Mouse (Mus musculus) ovary, adult 18-20 months (tissue): ENCODE measurements around the gene Cyp46a1.

Source experiments
- DNase-seq: peaks from one replicate; pipeline ENCODE4 v3.0.0; 2022; ENCODE audit warnings: low spot score, mixed read lengths

The Cyp46a1 gene

DNA sequence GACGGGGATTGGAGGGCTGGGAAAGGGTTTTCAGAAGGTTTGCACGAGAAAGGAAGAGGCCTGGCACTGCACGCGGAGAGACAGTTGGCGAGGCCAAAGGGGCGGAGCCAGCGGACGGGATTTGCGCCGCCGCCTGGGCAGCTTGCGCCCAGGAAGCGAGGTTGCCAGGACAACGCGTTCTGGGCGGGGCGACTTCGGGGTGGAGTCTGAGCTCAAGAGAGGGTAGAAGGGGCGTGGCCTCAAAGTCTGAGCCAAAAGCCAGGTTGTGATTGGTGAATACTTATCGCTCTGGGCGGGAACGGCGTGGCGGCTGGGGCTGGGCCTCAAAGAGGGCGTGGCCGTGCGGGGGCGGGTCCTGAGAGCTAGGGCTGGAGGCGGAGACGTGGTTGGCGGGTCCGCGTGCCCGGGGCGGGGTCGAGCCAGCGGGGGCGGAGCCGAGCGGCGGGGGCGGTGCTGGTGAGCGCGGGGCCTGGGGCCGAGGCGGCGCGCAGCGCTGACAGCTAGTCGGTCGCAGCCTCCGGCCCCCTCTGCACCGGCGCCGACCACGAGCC, at the start of gene Cyp46a1:
Cyp46a1 (plus strand) TSS at position 487 of the 551 bp plus-strand sequence.
- DNase-seq: peak; percentile 99

DNA sequence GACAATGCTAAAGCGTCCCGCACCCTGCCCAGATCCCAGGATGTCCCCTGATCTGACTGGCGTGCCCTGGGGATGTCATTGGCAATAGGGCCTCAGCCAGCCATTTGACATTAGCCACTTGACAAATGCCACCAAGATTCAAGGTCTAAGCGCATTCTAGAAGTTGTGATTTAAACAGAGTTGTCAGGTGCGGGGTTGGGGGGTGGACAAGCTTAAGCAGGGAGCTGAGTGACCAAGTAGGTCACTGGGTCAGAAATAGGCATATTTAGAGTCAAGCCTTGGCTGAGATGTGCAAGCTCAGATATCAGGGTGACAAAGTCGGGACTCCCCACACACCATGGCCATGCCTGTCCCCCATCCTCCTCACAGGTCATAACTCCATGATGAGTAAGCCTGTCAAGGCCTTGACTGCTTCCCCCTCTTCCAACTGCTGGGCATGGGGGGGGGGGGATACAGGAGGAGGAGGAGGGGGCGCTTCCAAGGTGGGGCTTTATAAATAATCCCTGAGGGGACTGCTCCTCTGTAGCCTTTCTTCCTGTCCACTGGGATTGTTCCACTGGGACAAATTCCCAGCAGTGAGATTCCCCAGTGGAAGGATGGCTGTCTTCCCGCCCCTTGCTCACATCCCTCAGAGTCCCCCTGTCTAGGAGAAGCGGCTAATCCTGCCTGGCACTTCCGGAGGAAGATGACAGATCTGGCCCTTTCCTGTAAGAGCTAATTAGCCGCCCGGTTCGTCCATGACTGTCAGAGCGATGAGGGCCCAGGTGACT, 49.5 kb upstream of the Cyp46a1 start:
- no peak for DNase-seq

DNA sequence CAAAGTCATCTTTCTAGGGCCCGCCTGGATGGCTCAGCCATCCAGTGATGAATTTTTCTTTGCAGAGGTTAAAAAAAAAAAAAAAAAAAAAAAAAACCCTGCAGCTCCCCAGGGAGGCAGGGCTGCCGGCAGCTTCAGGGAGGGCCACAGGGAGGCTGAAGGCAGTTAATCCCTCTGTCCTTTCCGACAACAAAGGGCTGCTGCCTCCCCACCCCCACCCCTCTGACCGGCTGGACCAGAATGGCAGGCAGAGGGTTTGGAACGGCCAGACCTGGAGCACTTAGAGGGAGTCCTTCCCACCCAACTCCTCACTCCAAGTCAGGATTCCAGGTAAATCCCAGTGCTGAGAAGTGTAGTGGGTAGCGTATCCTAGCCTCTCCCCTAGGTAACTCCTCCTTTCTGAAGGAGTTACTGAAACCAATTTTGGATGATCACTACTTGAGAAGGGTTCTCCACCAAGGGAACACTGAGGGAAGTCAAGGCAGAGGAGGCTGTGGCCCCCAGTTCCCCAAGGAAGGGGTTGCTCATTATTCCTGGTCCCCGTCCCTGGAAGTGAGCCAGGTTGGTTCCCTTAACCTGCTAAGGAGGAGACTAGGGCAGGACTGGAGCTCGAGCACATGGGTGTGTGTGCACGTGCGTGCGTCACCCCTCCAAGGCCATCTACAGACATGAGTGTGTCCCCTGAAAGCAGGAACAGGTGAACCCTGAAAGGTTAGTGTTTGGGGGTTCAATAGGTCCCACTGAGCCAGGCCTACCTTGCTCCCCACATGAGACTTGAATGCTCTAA, 48.8 kb upstream of the Cyp46a1 start:
- DNase-seq: no peak

DNA sequence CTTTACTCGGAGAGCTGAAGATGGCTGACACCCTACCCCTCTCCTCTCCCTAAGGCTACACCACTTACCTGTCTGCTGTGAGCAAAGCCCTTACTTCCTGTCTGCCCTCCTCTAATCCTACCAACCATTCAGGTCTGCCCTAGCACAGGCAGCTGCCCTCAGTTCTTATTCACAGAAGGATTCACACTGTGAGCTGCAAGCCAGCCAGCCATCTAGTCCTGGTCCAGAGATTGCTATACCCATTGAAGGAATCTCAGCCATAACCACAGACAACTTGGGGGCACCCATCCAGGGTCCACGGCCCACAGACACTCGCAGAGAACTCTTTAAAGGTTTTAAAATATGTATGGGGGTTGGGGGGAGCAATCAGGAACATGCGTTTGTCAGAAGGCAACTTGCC, 47.8 kb upstream of the Cyp46a1 start:
- no peak for DNase-seq

DNA sequence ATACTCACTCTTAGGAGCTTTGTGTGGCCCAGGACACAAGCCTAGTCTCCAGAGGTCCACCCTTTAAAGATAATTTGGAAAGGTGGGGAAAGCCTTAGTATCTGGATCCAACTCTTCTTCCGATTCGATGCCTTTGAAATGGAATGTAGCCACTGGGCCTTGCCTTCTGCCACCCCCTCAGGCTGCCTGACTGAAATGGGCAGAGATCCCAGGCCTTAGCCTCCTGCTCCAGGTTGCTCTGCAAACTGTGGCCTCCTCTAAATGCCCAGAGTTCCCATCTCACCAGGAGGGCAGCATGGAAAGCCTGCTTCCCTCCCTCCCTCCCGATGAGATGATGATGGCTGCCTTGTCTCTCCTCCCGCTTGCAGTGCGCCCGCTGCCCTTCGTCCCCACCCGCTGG, 47.2 kb upstream of the Cyp46a1 start:
- no peak for DNase-seq

DNA sequence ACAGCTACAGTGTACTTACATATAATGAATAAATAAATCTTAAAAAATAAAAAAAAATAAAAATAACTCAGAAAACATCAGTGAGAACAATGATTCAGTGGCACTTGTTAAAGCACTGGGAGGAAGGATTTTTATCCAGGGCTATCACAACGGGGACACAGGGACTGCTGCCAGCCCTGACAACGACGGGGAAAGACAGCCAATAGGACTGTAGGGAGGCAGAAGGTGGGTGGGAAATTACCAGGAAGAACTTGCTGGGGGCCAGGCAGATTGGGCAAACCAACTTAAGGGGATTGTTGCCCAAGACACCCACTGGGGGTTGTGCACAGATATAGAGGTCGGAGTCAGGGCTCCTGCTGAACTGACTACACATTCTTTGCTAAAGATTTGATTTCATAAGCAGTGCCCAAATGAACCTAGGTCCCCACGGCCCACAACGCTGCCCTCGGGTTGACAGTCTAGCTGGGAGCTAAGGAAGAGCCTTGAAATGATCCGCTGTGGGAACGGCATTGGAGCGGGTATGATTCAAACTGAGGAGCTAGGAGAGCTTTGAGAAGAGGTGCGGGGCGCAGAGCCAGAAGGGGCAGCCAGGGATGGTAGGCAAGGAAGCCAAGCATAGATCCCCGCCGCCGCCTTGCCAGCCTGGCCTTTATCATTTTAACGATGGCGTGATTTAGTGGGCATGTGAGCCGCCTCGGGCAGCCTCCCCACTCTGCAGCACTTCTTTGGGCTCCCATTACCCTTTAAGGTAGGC, 45.9 kb upstream of the Cyp46a1 start:
- no peak for DNase-seq

DNA sequence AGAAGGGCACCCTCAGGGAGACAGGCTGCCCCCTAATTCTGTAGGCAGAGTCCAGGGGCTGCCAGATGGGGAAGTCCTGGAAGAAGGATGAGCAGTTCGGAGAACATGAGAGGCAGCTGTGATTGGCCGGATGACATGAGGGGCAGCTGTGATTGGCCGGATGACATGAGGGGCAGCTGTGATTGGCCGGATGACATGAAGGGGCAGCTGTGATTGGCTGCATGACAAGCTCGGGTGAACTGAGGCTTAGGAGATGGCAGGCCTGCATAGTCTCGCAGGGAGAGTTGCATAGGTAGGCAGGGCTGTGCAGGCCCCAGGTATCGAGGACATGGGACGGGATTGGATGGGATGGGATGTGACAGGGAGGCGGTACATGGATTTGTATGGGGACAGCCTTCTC, 41.8 kb upstream of the Cyp46a1 start:
- DNase-seq: no peak

DNA sequence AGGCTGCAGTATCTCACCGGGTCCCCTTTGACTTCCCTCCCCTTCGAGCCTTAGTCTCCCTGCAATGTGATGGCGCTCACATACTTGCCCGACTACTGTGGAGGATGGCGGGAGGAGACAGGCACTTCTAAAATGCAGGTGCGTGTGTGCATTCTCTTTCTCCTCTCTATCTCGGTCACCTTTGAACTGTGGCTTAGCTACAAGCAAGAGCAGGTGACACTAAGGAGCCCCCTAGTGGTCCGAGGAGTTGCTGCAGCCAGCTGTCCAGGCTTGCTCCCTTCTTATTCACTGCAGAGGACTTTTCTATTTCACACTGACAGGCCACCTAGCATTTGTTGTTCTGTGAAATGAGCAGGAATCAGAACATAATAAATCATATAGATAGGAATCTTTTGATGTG, 41.2 kb upstream of the Cyp46a1 start:
- DNase-seq: no peak

DNA sequence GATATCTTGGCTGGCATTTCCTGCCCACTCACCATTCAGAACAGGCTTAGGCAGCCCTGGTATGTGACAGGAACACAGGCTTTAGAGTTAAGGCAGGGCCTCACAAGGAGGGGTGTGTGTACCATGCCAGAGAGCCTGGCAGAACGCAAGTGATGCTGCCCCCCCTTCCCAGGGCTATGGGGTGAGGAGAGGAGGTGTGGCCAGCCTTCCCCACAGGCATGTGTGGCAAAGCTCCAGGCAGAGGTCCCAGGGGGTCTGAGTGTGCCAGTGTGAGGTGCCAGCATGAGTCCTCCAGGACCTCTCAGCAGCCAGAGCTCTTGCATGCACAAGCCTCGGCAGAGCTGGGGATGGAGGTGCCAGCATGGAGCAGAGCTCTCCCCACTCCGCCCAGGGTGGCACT, 39.6 kb upstream of the Cyp46a1 start:
- no peak for DNase-seq

DNA sequence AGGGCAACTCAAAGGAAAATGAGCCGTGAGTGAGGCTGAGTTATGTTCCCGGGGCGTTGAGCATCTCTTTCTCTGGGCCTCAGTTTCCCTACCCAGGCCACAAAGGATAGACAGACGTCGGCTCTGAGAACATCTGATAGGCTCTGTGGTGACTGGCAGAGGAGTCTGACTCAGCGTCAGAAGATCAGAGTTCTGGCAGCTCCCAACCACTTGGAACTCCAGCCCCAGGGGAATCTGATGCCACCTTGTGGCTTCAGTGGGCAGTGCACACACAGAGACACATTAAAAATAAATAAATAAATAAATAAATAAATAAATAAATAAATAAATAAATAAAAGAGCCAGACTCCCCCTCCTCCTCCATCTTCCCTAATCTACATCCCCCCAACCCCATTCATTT, 37.1 kb upstream of the Cyp46a1 start:
- DNase-seq: no peak

DNA sequence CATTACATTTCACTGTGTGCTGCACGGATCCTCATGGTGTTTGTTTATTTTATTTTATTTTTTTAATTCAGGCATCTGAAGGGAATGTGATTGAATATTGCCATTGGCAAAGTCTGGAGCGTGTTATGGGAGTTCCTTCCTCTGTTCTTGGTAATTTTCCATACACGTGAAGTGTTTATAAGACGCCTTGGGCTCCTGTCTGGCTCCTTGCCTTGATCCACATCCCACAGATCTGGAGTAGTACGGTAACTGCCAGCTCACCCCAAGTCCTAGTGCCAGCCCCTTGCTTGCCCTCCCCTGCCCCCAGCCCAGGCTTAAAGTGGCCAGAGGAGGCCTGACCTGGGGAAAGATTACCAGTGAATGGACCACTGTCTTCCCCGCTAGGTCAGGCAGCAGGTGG, 33.2 kb upstream of the Cyp46a1 start:
- DNase-seq: no peak

DNA sequence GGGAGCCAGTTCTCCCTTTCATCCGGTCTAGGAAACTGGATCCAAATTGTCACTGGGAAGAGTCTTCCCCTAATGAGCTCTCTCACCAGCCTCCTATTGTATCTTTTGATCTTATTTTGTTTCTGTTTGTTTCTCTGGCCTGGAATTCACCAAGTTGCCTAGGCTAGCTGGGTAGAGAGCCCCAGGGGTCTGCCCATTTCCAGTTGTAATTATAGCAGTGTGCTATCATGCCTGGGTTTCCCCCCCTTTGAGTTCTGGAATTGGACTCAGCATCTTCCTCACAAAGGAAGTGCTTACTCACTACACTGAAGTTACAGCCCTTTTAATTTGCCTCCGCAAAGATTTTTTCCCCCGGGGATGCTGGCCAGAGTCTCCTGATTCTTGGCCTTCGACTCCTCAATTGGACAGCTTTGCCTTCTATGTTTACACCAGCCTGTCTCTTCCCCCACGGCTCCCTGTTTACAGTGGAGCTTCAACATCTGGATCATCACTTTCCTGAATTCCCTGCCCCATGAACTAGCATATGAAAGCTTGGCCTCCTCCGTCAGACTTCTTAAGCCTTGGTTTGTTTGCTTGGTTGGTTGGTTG, 30.3 kb upstream of the Cyp46a1 start:
- no peak for DNase-seq

DNA sequence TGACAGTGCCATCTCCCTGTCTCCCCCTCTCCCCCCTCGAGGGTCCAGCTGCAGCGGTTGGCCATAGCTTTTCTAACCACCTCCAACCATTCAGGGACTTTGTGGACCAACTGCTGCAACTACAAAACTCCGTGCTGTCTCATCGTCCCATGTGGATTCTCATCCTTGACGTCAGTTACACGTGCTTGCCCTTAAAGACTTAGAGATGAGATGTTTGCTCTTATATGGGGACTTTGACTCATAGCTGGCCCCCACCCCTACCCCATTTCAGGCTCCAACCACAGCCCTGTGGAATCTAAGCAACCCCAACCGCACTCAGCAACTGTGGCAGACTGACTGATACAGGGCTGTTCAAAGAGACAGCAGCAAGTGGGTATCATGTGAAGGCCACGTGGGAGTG, 29.0 kb upstream of the Cyp46a1 start:
- DNase-seq: no peak

DNA sequence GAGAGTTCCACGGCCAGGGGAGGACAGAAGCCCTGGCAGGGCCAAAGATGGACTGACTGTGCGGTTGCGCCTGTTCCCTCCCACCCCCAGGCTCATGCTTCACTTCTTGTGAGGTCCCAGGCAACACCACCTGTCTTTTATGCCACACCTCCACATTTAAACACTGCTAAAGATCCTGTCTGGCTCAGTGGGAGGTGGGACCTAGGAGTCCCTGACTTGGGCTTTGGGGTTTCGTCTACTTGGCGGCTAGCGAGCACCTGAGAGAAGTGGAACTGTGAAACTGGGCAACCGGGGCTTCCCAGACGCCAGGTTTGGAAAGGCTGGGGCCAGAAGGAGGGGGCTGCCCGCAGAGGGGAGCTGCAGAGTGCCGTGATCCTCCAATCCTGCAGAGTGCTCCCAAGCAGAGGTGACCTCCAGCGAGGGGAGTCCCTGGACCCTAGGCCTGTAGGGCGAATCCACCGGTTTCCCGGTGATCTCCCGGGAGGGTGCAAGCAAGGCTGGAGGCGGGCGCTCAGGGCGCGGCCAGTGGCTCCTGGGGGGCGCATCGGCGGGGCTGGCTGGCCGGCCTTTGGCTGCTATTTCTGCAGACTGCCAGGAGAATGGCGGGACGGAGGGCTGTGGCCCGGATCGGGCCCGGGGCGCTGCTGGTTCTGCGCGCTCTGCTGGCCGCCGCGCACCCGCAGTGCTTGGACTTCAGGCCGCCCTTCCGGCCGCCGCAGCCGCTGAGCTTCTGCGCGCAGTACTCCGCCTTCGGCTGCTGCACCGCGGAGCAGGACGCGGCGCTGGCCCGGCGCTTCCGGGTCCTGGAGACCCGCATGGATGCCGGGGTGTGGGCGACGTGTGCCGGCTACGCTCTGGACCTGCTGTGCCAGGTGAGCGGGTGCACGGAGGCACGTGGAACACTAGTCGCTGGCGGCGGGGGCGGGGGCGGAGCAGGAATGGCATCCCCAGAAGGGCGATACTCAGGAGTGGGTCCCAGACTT, 28.1 kb upstream of the Cyp46a1 start, which contains the start of gene Hhipl1:
Hhipl1 (plus strand) TSS at position 459 of the 983 bp plus-strand sequence.
- DNase-seq: no peak

DNA sequence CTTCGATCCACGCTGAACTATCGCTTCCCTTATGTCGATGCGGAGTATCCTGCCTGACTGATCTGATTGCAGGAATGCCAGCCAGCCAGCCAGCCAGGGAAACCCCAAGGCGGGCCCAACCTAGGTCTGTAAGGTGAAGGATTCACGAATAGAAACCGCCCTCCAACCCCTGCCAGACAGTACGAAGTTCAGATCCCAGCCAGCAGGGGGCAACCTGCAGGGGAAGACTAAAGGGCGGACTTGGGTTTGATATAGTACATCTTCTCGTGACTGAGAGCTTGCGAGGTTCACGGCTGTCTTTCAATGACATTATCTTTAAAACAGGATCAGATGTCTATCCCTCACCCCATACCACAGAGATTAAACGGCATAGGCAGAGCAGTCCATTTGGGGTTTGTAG, 26.6 kb upstream of the Cyp46a1 start:
- DNase-seq: no peak

DNA sequence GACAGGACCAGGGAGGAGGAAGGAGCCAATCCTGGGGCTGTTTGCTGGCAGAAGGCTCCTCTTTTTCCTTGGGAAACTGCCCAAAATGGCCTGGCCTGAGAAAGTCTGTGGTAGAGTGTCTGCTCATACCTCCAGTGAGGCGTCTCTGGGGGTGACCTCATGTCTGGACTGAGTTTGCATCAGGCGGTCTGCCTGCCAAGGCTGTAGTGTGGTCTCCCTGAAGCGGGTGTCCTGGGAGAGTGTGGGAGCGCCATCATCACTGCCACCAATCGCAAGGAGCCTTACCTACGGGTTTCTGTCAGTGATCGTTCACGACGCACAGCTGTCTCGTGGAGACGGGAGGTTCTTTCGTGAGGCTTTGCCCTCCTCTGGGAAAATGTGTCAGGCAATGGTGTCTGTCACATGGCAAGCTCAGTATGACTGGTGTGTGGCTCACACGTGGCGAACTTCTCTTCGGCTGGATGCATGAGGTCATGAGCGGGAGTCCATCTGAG, 25.8 kb upstream of the Cyp46a1 start:
- no peak for DNase-seq

DNA sequence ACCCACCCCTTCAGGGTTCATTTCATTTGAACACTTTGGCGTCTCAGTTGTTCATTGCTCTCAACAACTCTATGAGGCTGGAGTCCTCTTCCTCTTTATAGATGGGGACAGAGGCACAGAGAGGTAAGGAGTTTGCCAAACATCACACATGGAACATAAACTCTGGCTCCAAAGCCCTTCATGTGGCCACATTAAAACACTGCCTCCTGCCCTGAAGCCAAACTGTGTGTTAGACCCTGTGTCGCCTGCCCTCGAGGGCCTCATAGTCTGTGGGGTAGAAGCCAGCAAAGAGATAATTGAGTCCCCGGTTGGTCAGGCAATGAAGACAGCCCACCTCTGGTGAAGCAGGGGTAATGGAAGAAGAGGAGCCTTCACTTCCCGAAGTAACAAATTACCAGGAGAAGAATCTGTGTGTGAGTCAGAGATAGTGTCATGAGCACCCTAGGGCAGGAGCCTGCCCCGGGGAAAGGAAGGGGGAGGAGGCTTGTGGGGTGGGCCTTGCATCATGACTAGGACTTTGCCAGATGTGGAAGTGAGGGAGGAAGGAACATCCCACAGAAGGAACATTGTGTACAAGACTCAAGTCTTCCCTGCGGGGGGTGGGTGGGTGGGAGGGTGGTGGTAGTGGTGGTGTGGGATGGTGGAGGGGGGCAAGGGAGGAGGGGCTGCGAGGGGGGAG, 24.9 kb upstream of the Cyp46a1 start:
- peak; percentile 23 for DNase-seq

DNA sequence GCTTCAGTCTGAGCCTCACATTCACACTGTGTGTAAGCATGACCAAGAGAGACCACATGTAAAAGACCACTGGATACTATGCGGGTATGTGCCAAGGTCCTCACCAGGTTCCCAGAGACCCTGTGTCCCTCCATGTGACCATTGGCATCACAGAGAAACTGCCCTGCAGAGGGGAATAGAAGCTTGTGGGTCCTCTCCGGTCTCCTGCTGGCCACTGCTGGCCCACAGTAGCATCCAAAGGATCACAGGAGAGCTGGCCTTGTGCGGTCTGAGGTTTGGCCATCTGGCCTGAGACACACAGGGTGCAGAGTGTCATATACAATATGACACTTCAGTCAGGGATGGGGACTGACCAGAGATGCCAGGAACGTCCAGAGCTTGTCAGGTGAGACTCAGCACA, 24.1 kb upstream of the Cyp46a1 start:
- no peak for DNase-seq

DNA sequence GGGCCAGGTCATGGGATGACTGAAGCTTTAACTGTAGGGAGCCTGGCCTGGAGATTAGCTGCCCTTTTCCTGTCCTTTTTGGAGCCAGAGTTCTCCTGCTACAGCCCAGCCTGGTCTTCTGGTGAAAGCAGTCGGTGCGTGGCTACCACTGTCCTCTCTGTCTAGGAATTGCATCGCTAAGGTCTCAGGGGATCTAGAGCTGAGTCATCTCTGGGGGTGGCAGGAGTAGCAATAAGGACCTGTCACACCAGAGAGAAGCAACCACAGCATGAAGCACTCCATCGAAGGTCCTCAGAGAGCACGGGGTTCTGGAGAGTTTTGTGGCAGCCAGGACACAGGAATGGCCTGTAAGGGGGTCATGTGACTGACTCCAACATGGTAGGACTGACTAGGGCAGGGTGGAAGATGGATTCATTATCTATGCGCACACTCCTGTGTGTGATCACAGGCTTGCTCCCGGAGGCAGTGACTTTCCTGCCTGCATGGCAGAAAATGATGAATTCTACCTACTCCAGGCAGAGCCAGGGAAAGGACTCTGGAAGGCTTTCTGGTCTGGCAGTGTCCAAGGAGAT, 23.6 kb upstream of the Cyp46a1 start:
- no peak for DNase-seq
